Mouse (Mus musculus) limb, embryonic 14.5 days (tissue): Measurements from ENCODE around the gene Eno3. TPM values are rescaled to one million over a fixed set of nuclear protein-coding genes. Genes with fewer than 3 reads are reported as not detected.

Experiments used
- ATAC-seq: fragments of 200-750 bp; cut with Nextera tagmentation; 2 replicates; pipeline ENCODE4 v1.8.0; 2017; ENCODE audit warnings: low read depth, moderate number of reproducible peaks, moderate TSS enrichment; ENCODE audit not compliant: low FRiP score
- DNase-seq: peaks from one replicate; pipeline ENCODE4 v3.0.0-alpha.2; 2015; ENCODE audit warnings: low spot score
- H3K27ac ChIP-seq: fragments of 300-500 bp; sonication (generic); replicated peaks from 2 replicates; pipeline ENCODE4 v1.5.1; 2014; ENCODE audit warnings: low read depth, mild to moderate bottlenecking, low read length, moderate library complexity, mixed read lengths
- H3K27me3 ChIP-seq: fragments of 300-500 bp; sonication (generic); 2 replicates; pipeline ENCODE4 v1.6.1; 2014; ENCODE audit warnings: low read length, mixed read lengths; ENCODE audit not compliant: control insufficient read depth, insufficient read depth
- H3K36me3 ChIP-seq: fragments of 300-500 bp; sonication (generic); 2 replicates; pipeline ENCODE4 v1.6.1; 2014; ENCODE audit warnings: mild to moderate bottlenecking, low read length, moderate library complexity, mixed read lengths; ENCODE audit not compliant: control insufficient read depth, insufficient read depth
- H3K4me1 ChIP-seq: fragments of 300-500 bp; sonication (generic); 2 replicates; pipeline ENCODE4 v1.6.1; 2014; ENCODE audit warnings: antibody characterized with exemption, low read length, mixed read lengths; ENCODE audit not compliant: control insufficient read depth, insufficient read depth
- H3K4me2 ChIP-seq: fragments of 300-500 bp; sonication (generic); replicated peaks from 2 replicates; pipeline ENCODE4 v1.6.1; 2014; ENCODE audit warnings: low read depth, mild to moderate bottlenecking, low read length, moderate library complexity; ENCODE audit not compliant: severe bottlenecking
- H3K4me3 ChIP-seq: fragments of 300-500 bp; sonication (generic); replicated peaks from 2 replicates; pipeline ENCODE4 v1.5.1; 2014; ENCODE audit warnings: low read length
- H3K9ac ChIP-seq: fragments of 300-500 bp; sonication (generic); 2 replicates; pipeline ENCODE4 v1.6.1; 2014; ENCODE audit warnings: mild to moderate bottlenecking, low read depth, low read length, moderate library complexity; ENCODE audit not compliant: severe bottlenecking
- H3K9me3 ChIP-seq: fragments of 300-500 bp; sonication (generic); 2 replicates; pipeline ENCODE4 v1.6.1; 2016; ENCODE audit warnings: low read length; ENCODE audit not compliant: control insufficient read depth
- POLR2A ChIP-seq: fragments of 200-500 bp; IDR thresholded peaks from 2 replicates; pipeline ENCODE4 v1.8.0; 2012; ENCODE audit warnings: inconsistent platforms, mild to moderate bottlenecking, moderate library complexity, borderline replicate concordance; ENCODE audit not compliant: insufficient read depth, insufficient read length; ENCODE audit errors: extremely low read depth
- WGBS: fragments of 180-500 bp; shearing (Covaris S2); extraction: QIAGEN DNeasy Blood & Tissue Kit; methylation state at CpG from one replicate; pipeline ENCODE4 v1.1.7; 2014; 5-methylcytosine and 5-hydroxymethylcytosine counted together
- polyA plus RNA-seq, 2 experiments: library from polyadenylated mRNA; depleted of rRNA in 1 of 2; stranded (reverse) in 1 of 2; unstranded in 1 of 2; fragments of >200 nt; fragmentation: Nextera tagmentation in 1 of 2; extraction: Ambion mirVana in 1 of 2; gene quantifications; 2 replicates each; pipeline versions ENCODE4 v1.2.1 to v1.2.3; 2012 to 2014

Gene Eno3
- polyA plus RNA-seq, 2 experiments, result 84.6 to 89.9 TPM

DNA sequence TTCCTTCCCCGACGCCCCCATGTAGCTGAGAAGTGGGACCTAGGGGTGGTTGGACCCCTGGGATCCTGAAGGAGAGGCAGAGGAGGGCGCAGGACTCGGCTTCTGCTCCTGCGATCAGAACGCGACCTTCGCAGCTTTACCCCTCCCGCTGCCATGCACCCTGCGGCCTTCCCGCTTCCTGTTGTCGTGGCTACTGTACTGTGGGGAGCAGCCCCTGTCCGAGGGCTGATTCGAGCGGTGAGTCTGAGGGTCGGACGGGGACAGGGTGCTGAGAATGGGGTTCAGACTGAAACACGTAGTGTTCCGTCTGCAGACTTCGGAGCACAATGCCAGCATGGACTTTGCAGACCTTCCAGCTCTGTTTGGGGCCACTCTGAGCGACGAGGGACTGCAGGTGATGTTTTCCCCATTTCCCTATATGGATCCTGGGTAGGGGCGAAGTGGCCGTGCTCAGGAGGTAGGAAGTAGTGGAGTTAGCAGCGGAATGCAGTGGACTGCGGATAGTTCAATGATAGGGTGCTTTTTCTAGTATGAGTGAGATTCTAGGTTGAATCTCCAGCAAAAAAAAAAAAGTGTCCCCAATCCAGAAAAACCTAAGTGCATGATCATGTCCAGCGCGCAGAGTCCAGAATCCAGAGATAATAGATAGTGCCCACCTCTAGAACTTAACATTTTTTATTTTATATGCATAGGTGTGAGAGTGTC is 9.1 kb upstream of the Eno3 start:
- Histone ChIP-seq H3K36me3 (peaks cover 71% of the 10 kb centered on the region), H3K4me3 (peak overlapping the region; percentile 75), H3K27ac (peak overlapping the region; percentile 93), H3K27me3 (no peaks in the 10 kb centered on the region), H3K4me2 (peak overlapping the region; percentile 89), H3K4me1 (peaks cover 25% of the 10 kb centered on the region), H3K9me3 (no peaks in the 10 kb centered on the region), H3K9ac (peak overlapping the region; percentile 76)
- ATAC-seq, result no peak
- no peak for DNase-seq
- no peak for TF ChIP-seq POLR2A
- WGBS, result 2% methylated on average over 28 of the region's 28 CpGs

DNA sequence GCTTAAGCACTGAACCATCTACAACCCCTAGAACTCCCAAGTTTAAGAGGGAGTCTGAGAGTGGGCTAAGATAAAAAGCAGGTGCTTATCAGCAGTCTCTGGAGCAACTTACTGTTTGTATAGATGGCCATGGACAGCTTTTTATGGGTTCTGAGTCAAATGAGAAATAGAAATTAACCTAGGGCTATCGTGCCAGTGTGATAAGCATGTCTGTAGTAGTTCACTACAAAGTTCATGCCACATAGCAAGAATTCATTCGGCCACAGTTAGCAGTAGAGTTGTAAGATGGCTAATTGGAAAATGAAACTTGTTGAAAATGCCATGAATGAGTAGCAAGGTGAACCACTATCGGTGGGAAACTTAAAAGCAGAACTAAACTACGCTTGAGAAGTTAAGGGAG is 8.5 kb upstream of the Eno3 start:
- ATAC-seq (no peak), DNase-seq (no peak)
- H3K9ac ChIP-seq, result peak overlapping the region; percentile 76
- H3K4me3 ChIP-seq, result peak overlapping the region; percentile 75
- no peak overlapping the region for H3K27ac ChIP-seq
- no peaks in the 10 kb centered on the region for H3K27me3 ChIP-seq
- H3K4me2 ChIP-seq, result peak overlapping the region; percentile 89
- H3K9me3 ChIP-seq, result no peaks in the 10 kb centered on the region
- TF ChIP-seq POLR2A, result no peak
- 89% methylated on average over 4 of the region's 4 CpGs for WGBS
- peaks cover 74% of the 10 kb centered on the region for H3K36me3 ChIP-seq
- H3K4me1 ChIP-seq, result peaks cover 26% of the 10 kb centered on the region

DNA sequence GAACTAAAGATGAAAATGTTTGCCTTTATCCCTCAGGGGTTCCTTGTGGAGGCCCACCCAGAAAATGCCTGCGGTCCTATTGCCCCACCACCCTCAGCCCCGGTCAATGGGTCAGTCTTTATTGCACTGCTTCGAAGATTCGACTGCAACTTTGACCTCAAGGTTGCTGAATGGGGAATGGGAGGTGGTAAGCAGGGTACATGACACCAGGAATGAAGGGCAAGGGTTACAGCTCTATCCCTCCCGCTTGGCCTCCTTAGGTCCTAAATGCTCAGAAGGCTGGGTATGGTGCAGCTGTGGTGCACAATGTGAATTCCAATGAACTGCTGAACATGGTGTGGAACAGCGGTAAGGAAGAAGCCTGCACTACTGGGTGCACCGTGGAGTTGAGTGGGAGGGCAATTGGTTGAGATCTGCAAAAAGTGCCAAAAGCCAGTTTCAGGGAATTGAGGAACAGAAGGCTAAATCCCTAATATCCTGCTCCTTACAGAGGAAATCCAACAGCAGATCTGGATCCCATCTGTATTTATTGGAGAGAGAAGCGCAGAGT is 7.7 kb upstream of the Eno3 start:
- H3K4me3 ChIP-seq, result peak overlapping the region; percentile 2; the same call in 1 of the 2 replicates
- no peak for TF ChIP-seq POLR2A
- no peak overlapping the region for H3K27ac ChIP-seq
- no peak overlapping the region for H3K9ac ChIP-seq
- 80% methylated on average over 8 of the region's 8 CpGs for WGBS
- no peaks in the 10 kb centered on the region for H3K9me3 ChIP-seq
- H3K4me1 ChIP-seq, result peaks cover 26% of the 10 kb centered on the region
- H3K27me3 ChIP-seq, result no peaks in the 10 kb centered on the region
- 0 out of 2 replicates have a peak overlapping the region, but pooled peaks have one; percentile 89 for H3K4me2 ChIP-seq
- ATAC-seq (no peak), DNase-seq (no peak)
- H3K36me3 ChIP-seq, result peaks cover 66% of the 10 kb centered on the region

DNA sequence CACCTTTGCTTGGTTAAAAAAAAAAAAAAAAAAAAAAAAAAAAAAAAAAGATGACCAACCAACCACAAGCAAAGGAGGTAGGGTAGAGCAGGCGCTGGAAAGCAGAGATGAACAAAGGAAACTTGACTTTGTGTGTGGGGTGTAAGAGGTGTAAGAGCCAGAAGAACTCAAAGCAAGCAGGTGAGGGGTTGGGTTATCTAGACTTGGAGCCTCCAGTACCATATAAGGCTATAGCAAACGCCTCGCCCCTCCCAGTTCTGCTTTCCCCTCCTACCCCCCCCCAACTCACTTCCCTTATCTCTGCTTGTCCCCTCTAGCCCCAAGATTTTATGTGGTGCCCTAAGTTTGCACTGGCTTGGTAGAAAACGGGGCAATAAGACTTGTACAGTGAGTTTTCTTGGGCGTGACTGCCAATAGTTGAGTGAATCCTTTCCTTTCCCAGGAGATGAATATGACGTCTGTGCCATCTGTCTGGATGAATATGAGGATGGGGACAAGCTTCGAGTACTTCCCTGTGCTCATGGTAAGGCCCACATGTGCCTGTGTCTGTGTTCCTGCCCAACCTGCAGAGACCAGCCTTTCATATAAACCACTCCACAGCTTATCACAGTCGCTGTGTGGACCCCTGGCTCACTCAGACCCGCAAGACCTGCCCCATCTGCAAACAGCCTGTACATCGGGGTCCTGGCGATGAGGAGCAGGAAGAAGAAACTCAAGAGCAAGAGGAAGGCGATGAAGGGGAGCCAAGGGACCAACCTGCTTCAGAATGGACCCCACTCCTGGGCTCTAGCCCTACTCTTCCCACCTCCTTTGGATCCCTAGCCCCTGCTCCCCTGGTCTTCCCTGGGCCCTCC is 6.5 kb upstream of the Eno3 start:
- no peak overlapping the region for H3K9ac ChIP-seq
- no peaks in the 10 kb centered on the region for H3K9me3 ChIP-seq
- DNase-seq (no peak), ATAC-seq (no peak)
- H3K36me3 ChIP-seq, result peaks cover 53% of the 10 kb centered on the region
- no peak for TF ChIP-seq POLR2A
- 77% methylated on average over 12 of the region's 12 CpGs for WGBS
- H3K4me3 ChIP-seq, result peak overlapping the region; percentile 9; the same call in 1 of the 2 replicates
- H3K27me3 ChIP-seq, result no peaks in the 10 kb centered on the region
- H3K4me1 ChIP-seq, result peaks cover 23% of the 10 kb centered on the region
- 0 out of 2 replicates have a peak overlapping the region, but pooled peaks have one; percentile 1 for H3K4me2 ChIP-seq
- H3K27ac ChIP-seq, result no peak overlapping the region

DNA sequence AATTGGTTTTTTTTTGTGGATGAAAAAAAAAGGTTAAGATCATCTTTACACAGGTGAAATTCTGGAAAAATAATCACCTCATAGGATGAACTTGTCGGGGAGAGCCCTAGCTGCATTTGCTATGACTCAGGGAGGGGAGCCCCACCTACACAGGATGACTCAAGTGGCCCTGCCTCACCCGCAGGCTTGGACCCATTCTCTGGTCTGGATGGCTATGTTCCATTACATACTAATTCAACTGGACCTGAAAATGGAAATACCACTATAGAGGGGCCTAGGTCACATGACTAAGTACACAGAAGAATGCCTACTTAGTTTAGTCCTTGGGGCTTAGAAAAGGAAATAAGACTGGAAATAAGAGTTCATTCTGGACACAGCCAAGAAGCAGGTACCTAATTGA is 5.6 kb upstream of the Eno3 start:
- H3K4me3 ChIP-seq, result no peak overlapping the region
- DNase-seq (no peak), ATAC-seq (no peak)
- peaks cover 50% of the 10 kb centered on the region for H3K36me3 ChIP-seq
- H3K9me3 ChIP-seq, result no peaks in the 10 kb centered on the region
- H3K4me2 ChIP-seq, result 0 out of 2 replicates have a peak overlapping the region, but pooled peaks have one; percentile 1
- no peak overlapping the region for H3K9ac ChIP-seq
- peaks cover 20% of the 10 kb centered on the region for H3K4me1 ChIP-seq
- H3K27ac ChIP-seq, result no peak overlapping the region
- WGBS, result 71% methylated on average over 2 of the region's 2 CpGs
- no peaks in the 10 kb centered on the region for H3K27me3 ChIP-seq
- TF ChIP-seq POLR2A, result no peak
